Mouse (Mus musculus): ENCODE data around the gene St6galnac5.
A peak's percentile ranks its signal among the peaks of the same experiment; 100 is the strongest.

Gene St6galnac5

DNA sequence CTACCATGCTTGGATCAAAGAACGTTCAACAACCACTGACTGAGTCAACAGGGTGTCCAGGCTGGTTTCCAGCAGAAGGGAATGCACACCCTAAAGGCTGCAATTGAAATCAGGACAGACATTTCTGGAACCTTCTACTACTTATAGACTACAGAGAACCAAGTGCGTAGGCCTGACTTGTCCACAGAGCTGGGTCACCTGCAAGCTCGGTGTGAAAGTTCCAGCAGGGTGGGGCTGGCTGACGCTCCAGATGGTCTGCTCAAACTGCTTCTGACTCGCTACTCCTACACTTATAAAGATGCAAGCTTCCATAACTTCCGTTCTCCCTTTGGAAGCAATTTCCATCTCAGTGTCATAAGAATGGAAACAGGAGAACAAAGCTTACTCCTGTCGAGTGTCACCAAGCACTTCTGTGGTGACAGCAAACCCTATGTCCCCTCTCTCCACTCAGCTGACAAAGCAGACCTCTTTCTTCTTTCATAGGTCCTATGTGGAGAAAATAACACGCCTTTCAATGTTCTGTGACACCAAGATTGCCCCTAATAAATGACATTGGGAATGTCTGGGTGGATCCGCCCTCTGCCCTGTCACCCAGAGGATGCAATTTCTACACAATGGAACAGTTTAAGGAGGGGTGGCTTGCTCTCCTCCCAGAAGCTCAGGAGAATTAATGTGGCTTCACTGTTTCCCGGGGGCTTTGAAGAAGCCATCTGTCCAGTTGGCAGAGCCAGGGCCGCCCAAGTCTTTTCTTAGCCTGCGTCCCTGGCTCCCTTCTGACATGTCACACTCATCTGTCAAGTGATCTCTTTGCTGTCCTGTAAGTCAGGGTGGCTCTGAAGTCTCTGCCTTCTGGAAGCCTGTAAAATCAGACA is 114.2 kb downstream of the St6galnac5 start:
- DNase-seq (ENCODE audit: low read depth), result no peak

DNA sequence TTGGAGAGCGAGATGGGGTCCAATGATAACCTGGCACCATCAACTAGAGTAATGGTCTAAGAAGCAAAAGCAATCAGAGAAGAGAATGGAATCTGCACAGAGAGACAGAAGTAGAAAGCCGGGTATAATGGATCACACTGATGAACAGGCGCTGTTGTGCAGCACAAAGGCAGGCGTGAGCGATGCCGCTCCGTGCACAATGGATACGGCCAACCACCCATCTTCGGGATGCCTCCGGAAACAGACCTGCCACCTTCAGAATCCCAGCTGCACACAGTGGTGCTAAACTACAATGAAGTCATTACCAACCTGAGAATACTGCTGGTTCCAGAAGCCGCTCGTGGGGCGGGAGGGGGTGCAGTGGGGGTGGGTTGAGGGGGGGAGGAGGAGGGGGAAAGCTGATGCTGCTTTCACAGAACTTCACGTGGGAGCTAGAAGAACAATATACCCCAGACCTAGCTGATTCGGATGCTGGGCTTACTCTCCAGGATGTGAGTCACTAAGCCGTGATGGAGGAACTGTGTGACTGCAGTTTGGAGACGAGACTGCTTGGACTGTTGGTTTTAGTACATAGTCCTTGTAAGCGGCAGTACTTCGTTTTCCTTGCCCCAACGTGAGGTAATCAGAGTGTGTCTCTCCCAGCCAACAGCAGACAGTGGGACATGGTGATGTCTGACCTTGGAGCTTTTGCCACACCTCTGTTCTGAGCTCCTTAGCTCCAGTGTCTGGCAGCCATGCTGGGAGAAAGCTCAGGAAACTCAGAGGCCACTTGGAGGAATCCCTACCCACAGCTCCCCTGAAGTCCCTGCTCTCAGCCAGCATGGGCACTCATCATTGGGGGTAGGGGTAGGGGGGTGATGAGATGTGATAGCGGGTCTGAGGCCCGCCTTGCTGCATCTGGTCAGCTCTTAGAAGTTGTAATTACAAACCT is 115.7 kb downstream of the St6galnac5 start:
- DNase-seq (ENCODE audit: low read depth), result no peak

DNA sequence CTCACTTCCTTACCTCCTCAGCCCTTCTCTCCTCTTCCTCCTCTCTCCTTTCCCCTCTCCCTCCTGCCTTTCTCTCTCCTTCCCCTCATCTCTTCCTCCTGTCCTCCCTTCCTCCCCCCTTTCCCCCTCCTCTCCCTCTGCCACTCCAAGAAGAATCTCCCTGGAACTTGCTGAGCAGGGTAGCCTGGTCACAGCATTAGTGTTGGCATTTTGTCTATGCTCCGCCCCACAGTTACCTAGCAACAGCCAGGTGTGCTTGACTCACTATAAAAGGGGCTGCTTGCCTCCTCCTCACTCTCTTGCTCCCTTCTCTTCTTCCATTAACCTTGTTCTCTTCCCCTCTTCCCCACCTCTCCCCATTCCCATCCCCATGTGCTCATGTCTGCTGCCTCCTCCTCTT is 120.1 kb downstream of the St6galnac5 start:
- no peak for DNase-seq (ENCODE audit: low read depth)

DNA sequence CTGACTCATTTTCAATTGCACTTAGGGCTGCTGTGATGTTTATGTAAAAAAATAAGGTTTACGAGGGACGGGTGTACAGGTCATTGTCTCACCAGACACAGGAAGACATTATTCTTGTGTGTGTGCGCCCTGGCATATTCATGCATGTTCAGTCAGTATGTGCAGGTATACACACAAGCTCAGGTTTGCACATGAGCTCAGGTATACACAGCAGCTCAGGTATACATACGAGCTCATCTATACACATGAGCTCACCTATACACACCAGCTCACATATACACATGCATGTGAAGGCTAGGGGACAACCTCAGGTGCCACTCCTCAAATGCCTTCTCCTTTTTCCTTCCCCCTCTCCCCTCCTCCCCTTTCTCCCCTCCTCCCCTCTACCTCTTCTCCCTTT is 120.6 kb downstream of the St6galnac5 start:
- no peak for DNase-seq (ENCODE audit: low read depth)

DNA sequence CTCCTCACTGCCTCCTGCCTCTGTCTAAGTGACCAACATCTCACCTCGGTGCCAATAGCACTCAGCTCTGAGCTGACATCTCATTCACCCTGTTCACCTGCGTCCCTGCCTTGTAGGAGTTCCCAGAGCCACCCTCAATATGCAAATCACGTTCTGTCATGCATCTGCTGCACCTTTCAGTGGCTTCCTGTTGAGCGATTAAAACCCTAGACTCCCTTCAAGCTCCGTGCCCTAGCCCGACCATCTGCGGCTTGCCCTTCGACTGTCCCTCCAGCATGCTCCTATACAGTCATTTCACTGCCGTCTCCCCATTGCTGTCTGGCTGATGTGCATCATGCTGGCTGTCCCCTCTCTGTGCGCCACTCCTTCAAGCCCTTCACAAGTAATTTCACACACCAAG is 126.0 kb downstream of the St6galnac5 start:
- peak; percentile 14 for DNase-seq (ENCODE audit: low read depth)

DNA sequence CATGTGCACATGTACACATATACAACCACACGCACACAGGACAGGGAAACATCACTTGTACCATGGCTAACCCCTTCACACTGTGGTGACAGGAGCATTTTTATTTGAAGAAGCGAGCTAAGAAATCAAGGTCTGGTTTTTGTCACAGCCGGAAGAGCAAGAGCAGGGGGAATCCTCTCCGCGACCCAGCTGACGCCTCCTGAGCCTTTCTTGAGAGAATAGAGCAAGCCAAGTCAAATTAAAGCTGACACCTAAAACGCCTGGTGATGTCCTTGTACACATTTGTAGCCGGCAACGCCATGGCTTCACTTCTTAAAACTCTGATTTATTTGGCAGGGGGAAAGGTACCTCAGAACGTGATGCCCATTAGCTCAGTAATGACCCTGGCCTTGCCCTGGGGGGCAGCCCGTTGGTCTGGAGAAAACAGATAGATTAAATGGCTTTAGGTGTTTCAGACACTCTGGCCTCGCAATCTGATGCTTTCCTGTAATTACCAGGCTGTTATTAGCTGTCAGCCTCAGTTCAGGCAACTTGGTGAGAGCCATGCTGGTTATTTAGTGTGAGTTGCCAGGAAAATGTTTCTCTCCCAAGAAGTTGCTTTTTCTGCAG is 126.9 kb downstream of the St6galnac5 start:
- no peak for DNase-seq (ENCODE audit: low read depth)

DNA sequence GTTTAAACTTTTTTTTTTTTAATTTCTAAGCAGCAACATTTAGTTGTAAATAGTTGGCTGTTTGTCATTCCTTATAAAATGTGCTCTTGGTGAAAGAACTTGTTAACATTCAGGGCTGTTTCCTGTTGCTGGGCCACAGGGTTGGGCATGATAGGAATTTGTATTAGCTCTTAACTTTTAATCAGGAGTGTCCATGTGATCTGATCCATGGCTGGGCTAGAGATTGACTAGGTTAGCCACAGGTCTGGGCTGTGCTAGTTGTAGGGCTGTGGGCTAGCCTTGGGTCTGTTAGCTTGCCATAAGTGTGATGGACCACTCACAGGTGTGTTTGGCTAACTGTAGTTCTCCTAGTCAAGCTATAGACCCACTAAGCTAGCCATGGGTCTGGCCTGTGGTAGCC is 138.1 kb downstream of the St6galnac5 start:
- no peak for DNase-seq (ENCODE audit: low read depth)

DNA sequence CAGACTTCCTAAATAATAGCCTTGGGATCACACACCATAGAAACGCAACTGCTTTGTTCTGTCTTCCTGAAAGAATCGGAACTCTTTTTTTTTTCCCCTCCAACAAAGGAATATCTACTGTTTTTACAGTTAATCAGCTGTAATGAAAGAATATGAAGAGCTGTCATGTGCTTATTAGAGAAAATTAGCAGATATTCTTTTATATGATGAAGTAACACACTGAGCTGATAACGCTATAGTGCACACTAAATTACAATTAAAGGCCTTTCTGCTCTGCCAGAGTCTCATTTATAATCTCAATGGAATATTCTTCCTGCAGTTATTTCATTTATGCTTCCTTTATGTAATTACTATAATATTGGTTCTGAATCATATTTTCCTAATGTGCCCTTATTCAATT is 139.4 kb downstream of the St6galnac5 start:
- no peak for DNase-seq (ENCODE audit: low read depth)

DNA sequence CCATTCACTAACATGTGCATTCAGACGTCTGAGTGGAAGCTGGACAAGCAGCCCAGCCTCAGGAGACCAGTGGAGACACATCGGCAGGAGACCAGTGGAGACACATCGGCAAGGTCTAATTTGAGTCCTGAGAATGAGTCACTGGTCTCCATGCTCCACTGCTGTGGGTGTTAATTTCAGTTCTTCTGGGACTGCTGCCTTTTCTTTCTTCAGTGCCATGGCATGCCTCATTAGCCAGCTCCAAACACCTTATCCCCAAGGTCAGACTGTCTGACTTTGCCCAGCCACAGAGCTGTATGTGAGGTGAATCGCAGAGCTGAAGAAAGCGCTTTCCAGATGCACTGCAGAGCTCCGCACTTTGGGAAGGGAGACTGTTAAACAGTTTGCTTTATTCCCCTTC is 140.8 kb downstream of the St6galnac5 start:
- DNase-seq (ENCODE audit: low read depth), result no peak

DNA sequence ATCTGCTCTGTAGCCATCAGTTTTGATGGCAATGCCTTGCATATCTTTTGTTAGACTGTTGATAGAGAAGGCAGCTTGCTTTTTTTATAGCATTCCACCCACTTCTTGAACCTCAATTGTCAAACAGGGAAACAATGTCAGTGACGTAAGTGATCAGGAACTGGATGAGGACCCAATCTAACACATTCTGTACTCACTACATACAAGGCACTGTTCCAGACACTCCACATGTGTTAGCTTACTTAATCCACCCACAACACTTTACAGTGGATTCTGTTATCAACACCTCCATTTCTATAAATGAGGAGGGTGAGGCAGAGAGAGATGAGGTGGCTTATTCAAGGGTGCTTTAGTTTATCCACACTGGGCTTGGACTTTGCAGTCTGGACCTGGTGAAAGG is 144.1 kb downstream of the St6galnac5 start:
- DNase-seq (ENCODE audit: low read depth), result no peak

DNA sequence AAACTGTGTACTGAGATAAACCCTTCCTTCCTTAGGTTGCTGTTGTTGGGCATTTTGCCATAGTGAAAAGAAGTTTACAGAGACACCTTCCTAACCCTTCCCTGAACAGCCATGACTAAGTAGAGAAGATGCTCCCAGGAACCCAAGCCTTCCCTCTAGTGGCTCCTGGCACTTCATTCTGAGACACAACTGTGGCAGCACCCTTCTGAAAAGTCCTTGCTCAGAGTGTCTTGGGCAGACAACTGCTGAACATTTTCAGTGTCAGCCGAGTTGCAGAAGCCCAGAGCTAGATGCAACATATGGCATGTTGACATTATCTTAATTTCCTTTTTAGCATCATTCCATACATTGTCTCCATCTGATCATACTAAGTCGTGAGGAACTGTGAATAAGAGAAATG is 144.6 kb downstream of the St6galnac5 start:
- no peak for DNase-seq (ENCODE audit: low read depth)

DNA sequence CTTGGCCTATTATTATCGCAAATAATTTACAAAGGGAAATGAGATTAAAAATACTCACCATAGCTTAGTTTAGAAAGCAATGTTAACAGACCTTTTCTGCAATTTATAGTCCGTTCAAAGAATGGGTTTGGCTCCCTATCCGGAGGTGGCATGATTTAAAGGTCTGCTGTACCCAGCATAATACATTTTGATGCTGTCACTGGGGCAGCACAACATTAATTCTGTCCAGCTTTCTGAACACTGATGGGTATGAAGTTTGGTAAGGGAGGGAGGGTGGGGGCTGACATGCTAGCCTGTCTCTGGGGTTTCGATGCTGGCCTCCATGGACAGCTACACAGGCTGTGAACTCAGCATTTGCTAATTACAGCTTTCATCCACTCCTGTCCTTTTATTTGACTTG is 149.6 kb downstream of the St6galnac5 start:
- DNase-seq (ENCODE audit: low read depth), result no peak

DNA sequence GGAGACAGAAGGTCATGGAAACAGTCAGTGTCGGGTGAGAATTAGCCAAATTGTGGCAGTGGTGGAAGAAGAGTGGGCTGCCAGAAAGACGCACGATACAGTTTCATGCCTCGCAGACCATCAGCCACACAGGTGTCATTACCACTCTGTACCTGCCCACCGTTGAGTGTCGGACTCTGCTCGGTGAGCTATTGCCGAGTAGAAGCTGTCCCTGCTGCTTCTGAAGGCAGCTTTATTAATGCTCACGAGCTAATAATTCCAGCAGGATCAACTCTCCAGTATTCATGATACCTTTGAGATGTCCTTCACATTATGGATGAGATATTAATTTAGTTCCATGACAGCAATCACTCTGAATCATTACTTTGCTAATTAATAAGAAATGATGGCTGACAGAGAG is 150.1 kb downstream of the St6galnac5 start:
- no peak for DNase-seq (ENCODE audit: low read depth)

DNA sequence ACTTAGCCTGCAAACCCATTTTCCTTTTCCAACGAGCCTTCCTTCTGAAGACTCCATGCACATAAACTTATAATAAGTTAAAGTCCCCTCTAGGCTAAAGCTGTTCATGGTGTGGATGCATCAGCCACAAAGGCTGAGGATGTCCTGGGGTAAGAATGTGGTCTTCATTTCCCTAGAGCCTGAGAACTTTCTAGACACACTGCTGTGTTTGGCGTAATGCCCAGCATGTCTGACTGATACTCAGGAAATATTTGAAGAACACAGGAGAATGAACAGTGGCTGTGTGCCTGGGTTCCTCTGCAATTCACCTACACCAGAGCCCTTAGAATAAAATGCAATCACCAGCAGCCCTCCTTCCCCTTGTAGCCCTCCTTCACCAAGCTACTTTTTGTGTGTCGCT is 150.7 kb downstream of the St6galnac5 start:
- no peak for DNase-seq (ENCODE audit: low read depth)

DNA sequence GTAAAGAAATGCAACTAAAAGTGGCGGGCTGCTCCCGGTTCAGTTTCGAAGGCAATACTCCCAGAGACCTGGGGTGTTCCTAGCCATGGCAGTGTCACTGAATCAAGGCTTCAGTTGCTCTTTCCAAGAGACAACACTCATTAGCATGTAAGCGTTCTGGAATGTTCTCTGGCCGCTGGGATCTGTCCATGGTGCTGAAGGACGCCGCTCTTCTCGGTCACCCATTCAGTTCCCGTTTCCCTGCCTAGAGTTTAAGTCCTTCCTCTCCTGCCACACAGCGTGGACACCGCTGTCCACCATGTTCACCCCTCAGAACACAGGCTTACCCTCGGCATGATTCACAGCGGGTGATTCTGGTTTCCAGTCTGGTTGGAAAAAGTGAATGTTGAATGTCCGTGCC is 160.8 kb downstream of the St6galnac5 start:
- peak; percentile 55 for DNase-seq (ENCODE audit: low read depth)

DNA sequence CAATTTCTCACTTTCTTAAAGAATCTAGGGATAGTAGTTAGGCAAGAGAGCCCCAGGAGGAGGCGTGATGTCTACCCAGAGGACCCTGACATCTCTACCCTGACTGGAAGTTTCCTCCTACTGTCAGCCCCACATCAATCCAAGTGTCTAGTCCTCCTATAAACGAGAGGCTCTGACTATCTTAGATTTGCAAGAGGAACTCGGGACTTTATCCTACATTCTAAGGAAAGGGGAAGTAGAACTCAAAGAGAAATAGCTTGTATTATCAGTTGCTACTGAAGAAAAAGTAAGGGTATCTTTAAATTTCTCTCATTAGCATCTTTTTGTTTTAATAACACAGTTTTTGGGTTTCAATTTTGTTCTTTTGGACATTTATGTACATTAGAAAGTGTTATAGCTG is 161.6 kb downstream of the St6galnac5 start:
- no peak for DNase-seq (ENCODE audit: low read depth)

DNA sequence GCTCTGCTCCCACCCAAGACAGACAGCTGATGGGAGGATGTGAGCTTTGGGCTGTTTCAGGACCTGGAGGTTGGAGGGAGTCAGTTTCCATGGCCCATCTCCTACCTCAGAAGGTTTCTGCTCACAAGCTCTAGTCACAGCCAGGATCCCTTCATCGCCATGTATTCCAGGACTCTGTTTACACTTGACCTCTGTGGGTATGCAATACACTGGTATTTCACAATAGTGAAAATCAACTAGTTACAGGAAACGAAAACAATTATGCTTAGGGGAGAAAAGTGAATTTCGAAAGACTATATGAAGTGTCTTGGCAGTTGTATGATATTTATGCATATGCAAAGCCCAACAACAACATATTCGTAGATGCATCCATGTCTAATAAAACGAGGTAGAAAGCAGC is 166.9 kb downstream of the St6galnac5 start:
- DNase-seq (ENCODE audit: low read depth), result no peak

DNA sequence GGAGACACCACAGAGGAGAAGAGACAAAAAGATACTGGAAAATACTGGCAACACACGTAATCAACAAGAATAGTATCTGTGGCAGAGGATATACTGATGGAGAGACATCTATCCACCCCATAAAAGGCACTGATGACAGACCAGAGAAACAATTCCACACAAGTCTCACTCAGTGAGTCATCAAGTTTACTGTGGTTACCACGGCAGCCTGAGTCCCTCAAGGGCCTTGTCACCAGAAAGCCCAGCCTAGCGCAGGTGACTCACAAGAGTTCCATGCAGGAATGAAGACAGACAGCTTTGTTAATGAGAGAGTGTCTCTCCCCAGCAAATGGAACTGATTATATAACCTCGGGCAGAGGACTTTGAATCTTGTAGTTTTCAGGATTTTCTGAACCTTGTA is 168.1 kb downstream of the St6galnac5 start:
- DNase-seq (ENCODE audit: low read depth), result no peak

DNA sequence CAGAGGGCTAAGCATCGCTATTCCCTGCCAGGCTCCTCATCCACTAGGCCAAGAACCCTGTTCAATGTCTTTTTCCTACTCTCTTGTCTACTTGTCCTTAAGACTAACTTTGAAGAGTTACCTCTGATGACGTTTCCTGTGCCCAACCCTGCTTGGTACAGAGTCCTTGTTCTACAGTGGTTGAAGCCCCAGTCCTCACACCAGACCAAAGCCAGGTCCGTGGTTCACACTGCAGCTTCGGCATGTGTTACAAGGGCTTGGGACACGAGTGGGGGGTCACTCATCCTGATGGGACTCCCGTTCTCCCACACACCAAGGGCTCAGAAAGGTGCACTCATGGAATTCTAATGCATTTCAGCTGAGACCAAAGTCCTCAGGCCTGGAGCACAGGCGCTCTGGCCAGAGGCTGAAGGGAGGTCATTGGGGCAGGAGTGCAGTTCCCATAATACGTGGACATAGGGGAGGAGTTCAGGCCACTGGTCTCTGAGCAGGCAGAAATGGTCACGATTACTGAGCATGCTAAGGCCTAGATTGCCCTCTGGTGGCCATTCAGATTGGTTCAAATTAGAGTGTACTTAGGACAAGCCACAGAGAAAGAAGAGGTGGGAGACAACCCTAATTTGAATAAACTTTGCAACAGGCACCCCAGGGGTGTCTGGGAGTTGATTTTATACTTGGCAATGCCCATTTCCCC is 182.2 kb downstream of the St6galnac5 start:
- DNase-seq (ENCODE audit: low read depth), result peak; percentile 57

DNA sequence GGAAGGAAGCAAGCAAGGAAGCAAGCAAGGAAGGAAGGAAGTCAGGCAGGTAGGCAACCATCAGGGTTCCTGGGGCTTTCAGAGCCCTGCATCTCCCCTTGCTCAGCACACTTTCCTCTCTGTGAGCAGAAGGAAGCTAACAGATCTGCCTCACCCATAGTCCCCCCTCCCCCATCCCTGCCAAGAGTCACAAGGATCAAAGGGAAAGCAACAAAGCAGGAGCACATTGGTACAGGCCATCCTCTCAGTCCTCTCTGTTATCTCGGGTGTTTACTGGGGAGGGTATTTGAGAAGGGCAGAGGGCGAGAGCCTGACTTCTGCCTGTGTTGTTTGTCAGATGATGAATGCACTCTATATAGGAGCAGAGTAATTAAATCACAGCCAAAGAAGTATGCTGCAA is 184.7 kb downstream of the St6galnac5 start:
- DNase-seq (ENCODE audit: low read depth), result no peak

DNA sequence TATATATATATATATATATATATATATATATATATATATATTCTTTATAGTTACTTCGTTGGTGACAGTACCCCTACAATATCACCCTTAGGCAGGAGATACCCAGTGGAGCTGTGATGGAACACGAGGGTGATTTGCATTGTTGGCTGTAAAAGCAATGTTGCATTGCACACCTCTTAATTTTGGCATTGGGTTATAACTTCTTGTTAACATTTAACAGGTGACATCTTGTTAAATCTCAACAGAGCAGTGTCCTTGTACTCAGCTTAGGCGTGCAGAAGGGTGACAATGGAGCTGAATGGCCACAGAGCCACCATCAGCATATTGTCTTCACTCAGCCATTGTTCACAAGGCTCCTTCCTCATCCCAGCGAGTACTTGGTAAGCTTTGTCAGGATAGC is 185.8 kb downstream of the St6galnac5 start:
- DNase-seq (ENCODE audit: low read depth), result no peak

DNA sequence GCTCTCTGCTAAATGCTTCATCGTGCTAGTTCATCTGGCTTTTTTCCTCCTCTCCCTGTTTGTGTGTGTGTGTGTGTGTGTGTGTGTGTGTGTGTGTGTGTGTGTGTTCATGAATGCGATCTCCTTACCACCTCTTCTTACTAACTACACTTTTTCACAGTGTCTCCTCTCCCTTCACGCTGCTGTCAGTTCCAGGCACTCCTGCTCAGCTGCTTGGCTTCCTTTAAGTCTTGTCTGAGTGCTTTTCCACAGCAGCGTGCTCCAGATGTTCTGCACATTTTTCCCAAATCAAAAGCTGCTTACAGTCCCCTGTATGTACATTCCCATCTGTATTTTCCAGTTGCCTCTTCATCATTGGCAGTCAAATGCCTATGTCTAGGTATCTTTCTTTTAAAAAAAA is 189.0 kb downstream of the St6galnac5 start:
- no peak for DNase-seq (ENCODE audit: low read depth)

All from induced T-regulatory cell, adult 2 months (primary cell).